Mouse (Mus musculus) regulatory T cell (primary cell): Measurements from ENCODE around the gene Oaz2.
"Not testable (repeated sequence)": the region's sequence is repeated elsewhere in the genome, so short reads cannot be mapped to it uniquely, and the experiment has no call there.

Experiments used
- in situ Hi-C: fragments of 300-600 bp; cut with MboI, MseI; formaldehyde crosslinking; loops from one replicate; pipeline ENCODE4 v1.15.1; 2025; ENCODE audit warnings: high pct_unique_total_duplicates

Oaz2 gene

DNA sequence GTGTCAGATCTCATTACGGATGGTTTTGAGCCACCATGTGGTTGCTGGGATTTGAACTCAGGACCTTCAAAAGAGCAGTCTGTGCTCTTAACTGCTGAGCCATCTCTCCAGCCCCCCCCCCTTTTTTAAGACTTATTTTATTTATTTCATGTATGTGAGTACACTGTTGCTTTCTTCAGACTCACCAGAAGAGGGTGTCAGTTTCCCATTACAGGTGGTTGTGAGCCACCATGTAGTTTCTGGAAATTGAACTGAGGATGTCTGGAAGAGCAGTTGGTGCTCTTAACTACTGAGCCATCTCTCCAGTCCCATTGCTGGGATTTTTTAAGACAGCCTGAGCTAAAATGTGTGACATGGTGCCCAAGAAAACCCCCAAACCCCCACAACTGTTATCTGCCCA lies 15.8 kb upstream of the Oaz2 start:
- in situ Hi-C loops, result not testable (repeated sequence)

DNA sequence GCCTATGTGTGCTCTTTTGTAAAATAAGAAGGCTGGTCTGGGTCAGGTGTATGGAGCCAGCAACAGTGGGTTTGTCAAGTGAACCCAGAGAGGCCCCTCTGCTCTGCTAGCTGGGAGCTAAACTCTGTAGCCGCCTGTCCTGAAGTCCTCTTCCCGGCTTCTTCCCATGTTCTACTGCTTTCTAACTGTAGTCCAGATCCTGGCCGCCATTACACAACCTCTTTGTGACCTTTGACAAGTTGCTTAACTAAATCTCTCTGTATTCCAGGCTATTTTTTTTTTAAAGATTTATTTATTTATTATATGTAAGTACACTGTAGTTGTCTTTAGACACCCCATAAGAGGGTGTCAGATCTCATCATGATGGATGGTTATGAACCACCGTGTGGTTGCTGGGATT lies 14.1 kb upstream of the Oaz2 start:
- in situ Hi-C loops, result no loop called here

DNA sequence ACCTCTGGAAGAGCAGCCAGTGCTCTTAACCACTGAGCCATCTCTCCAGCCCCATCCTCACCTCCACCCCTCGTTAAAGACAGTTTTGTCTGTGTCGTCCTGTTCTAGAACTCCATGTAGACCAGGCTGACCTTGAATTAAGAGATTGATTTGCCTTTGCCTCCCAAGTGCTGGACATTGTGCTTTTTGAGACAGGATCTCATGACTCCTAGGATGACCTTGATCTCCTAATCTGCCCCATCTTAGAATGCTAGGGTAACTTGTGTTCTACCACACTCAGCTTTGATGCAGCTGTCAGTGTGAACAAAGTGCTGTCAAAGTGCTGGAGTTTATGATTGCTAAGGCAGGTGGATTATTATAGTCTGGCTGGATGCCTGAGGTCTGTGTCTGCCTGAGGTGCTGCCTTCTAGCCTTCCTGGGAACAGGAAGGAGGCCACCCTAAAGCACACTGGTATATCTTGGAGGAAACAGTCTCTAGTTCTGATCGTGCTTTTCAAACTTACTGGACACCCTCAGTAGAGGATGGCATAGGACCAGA lies 13.0 kb upstream of the Oaz2 start:
- in situ Hi-C loops, result no loop called here

DNA sequence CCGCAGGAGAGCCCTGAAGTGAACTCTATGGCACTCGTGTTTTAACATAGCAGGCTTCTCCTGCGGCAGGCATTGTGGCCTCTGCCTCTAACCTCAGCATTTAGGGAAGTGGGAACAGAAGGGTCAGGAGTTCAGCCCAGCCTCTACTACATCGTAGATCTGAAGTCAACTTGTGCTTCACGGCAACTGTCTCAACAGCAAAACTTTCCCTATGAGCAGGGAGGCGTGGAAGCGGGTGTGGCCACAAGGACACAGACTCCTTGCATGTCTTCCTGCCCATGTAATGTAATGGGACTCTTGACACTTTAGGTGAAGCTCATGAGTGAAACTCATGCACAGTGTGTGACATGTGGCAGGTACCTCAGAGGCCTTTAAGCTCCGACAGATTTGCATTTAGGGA lies 12.3 kb upstream of the Oaz2 start:
- in situ Hi-C loops, result no loop called here

DNA sequence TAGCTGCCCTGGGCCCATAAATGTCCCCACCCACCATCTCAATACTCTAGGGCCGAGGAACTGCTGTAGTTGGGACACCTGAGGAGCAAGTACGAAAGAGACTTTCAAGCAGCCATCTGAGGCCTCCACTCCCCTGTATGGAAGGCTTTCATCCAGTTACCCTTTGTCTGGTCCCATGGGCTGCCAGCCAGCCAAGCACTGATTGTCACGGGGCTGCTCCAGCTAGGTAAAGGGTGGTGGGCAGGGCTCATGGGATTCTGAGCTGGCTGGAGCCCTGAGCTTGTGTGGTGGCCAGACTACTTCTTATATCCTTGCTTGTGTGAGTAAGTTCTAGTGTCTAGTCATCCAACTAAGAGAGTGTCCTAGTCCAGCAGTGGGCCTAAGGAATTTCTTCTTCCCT lies 10.6 kb upstream of the Oaz2 start:
- in situ Hi-C loops, result no loop called here

DNA sequence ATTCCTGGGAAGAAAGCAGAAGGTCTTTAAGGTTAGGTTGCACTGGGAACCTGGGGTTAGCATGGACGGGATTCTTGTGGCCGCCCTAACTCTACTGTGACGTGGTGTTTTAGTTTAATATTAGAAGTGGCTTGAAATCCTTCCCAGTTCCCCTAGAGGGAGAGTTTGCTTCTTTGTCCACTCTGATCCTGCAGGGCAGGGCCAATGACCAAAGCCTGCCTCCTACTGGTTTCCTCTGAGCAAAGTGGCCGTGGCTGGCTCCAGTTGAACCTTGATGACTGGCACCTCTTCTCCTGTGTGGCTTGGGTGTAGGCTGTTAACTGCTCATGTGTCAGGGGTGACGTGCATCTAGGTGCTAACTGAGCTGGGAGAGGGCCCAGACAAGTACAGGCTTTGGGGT lies 6.8 kb upstream of the Oaz2 start:
- in situ Hi-C loops, result loop anchor here (5.0 kb wide), 2 partner anchors 54 to 139 kb away; partner anchors contain the start of gene Ankdd1a

DNA sequence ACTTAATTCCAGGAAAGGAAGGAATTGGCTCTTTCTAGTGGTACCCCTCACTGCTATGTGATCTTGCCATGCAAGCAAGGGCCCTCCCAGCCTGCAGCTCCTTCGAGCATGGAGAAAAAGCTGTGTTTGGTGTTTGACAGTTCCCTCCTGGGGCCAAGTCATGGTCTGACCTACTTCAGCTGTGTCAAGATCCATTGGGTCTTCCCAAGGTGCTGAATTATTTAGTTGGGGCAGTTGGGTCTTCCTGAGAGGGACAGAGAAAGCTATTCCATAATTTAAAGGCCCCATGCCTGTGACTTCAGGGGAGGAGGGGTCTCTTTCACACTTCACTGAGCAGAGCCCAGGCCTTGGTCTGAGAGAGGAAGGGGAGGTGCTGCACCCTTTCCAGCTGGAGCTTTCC lies 6.3 kb upstream of the Oaz2 start:
- in situ Hi-C loops, result loop anchor here (5.0 kb wide), 2 partner anchors 54 to 139 kb away; partner anchors contain the start of gene Ankdd1a

DNA sequence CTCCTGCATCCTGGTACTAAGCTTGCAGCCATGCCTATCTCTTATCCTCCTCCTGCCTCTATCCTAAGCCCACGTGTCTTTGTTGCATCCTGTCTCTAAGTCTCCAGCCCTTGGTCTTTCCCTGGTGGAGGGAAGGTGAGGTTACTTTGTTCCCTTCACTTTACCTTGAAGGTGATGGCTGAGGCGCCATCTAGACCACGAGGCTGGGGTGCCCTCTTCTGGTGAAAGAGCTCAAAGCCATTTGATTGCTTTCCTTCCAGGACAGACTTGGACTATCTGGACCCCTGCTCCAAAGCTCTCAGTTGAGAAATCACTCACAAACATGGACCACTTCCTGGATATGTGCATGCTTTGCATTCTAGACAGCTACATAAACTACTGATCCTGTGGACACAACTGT lies 3.6 kb upstream of the Oaz2 start:
- in situ Hi-C loops, result loop anchor here (5.0 kb wide), 2 partner anchors 57 to 142 kb away; partner anchors contain the start of gene Ankdd1a

DNA sequence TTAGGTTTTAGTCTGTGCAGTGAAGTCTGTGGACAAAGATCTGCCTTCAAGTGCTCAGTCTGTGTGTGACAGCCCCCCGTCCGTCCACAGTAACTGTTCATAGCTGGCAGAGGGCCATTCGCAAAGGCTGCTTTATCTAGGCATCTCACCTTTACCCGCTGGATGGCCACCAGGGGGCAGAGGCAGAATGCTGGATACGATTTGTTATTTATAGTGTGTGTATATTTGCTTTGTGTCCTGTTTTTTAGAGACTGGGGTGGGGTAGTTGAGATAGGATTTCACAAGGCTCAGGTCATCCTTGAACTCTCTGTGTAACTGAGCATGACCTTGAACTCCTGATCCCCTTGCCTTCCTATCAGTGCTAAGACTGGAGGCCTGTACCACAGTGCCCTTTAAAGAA lies 1.8 kb upstream of the Oaz2 start:
- in situ Hi-C loops, result no loop called here

DNA sequence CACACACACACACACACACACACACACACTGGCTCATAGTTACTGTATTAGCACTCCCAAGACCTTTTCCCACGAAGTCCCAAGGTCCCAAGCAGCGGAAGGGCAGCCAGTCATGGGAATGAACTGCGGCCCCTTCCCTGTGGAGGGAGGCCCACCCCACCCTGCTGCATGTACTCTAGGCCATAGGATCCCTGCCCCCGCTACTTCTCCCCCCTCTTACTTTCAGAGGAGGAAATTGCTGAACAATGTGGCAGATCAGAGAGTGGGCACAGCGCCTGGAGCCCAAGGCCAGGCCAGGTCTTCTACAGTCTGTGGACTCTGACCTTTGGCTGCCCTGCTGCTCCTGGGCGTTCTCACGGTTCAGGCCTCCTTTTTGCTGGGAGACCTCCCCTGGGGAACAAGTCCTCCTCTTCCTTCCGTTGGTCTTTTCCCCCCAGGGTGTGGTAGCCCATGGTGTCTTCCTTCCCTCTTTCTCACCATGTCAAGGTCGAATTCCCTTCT lies 3.7 kb downstream of the Oaz2 start:
- in situ Hi-C loops, result no loop called here

DNA sequence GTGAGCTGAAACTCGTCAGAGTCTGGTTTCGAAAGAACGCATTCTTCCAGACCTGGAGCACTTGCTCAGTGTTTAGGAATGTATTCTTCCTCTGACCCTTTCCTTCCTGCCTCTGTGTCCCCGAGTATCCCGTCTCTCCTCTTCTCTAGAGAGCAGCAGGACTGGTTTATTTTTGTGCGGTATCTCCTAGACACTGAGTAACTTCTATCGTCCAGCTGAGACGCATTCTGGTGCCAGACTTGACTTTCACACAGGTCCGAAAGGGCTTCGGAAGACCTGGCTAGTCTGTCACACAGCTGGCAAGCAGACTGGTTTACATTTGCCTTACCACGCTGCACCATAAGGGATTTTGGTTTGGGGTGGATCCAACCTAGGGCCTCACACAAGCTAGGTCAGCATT lies 5.2 kb downstream of the Oaz2 start:
- in situ Hi-C loops, result no loop called here

DNA sequence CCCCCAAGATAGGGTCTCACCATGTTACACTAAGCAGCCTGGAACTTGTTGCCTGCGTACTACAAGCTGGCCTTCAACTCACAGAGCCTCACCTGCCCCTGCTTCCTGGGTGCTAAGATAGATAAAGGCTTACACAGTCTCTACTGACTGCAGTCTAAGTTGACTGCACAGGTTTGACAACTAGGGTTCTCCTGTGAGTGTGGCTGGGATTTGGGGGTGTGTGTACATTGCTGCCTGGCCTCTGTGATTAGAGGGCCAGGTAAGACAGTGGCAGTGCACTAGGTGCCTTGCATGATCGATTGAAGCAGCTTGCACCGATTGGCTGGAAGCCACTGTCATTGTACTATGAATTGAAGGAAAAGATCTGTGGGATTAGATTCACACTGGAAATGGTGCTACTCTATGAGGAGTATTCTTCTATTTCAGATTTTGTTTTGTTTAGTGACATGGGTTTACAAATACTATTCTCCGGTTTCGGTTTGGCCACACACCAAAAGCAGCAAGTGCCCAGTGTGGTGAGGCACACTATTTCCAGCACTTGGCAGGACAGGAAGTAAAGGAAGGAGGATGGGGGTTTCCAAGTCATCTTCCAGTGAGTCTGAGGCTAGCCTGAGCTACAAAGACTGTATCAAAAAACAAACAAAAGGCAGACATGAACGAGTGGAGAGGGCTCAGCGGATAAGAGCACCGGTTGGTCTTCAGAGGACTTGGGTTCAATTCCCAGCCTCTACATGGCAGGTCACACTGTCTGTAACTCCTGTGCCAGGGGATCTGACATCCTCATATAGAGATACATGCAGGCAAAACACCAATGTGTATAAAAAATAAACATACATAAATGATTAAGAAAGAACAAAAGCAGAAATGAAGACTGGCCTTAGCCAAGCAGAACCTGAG lies 7.9 kb downstream of the Oaz2 start:
- in situ Hi-C loops, result no loop called here

DNA sequence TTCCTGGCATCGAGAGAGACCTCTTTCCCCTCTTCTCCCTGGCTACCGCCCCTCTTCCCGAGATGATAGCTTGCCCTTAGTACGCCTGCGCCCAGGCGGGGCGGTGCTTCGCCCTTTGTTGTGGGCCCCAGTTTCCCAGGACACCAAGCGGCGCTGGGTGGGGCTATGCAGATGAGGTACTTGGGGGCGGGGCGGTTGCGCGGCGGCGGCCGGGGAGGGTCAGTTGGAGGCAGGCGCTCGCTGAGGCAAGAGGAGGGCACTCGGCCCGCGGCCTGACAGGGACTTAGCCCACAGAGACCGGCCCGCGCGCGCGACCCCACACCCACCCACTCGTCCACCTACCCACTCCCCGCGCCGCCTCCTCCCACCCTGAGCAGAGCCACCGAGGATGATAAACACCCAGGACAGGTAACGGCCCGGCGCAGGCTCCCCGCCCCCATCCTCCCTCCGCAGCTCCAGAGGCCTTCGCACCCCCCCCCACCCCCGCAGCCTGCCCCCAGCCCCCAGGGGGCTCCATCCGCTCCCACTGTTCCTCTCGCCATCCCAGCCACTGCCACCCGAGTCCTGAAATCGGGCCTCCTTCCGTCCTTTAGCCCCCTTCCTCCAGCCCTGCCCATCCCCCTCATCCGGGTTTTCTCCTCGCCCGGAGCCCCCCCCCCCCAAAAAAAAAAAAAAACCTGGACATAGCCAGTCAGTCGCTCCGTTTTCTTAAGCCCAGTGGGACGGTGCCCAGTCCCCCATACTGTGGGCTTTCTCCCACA lies 8.7 kb downstream of the Oaz2 start:
- in situ Hi-C loops, result no loop called here

DNA sequence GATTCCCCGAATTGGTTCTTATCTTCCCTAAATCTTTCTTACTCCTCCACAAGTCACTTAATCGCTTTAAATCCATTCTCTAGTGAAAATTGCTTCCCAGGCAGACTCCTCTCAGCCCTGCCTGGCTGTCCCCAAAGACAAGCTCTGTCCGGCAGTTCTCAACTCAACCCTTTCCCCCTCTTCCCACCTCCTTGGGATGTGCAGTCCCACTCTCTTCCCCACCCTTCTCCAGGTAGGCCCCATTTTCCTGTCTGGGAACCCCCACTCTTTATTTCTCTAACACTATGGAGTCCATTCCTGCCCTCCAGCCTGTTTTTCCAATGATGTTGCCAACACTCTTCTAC lies 9.3 kb downstream of the Oaz2 start:
- in situ Hi-C loops, result no loop called here

DNA sequence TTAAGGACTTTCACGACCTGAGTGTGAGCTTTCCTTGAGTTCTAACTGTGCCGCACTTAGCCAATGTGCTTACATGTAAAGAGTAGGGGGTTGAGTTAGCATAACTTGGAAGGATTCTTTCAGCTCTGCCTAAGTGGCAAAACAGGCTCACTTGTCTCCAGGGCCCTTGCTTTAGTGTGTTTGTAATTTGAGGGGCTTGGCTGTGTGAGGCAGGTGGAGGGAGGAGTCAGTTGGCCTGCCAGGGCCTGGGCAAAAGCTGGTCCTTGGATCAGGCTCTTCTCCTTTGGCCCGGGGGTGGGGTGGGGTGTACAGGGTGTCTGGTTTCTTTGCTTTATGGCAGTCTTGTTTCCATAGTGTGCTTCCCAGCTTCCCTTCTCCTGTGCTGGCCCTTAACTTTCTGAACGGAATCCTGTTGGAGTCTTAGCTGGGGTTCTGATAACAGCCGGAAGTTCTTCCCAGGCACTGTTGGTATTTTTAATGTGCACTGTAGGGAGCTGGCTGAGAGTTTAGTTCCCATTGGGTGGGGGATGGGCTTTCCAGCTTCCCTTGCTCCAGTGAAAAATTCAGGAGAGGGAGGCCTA lies 11.5 kb downstream of the Oaz2 start:
- in situ Hi-C loops, result no loop called here

DNA sequence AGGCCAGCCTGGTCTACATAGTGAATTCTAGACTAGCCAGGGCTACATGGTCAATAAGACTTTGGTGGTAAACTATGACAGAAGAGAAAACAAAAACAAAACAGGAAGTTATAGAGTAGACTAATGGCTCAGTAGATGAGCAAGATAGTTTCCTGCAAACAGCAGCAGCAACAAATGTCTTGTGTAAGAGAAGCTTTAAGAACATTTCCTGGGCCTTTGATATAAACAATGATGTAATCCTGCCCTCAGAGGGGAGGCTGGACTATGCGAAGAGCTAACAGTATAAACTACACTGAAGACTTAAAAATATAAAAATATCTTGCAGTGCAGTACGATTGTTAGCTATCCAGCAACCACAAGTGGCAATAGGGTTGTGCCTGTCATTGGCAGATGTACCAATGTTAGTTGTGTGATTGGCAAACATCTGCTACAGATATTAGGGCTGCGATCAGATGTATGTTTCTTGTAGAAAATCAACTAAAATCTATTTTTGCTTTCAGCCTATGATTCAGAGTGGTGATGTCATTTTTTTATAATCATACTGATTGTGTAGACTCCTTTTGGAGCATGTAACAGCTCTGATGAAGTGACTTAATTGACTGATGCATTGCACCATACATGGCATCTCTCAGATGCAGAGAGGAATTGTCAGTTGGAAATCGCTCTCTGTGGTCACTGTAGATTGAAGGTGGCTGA lies 13.3 kb downstream of the Oaz2 start:
- in situ Hi-C loops, result no loop called here

DNA sequence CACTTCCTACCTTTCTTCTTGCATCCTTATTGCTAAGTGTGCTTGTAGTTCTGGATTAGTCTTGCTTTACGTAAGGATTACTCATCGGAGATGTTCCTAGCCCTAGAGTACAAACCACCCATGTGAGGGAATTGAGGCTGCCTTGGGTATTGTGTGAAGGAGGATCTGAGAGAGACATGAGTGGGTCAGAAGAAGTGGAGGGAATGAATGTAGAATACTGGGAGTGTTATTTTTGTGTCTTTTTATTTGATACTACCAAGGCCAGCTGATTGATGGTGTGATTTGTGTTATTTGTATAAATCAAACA lies 13.8 kb downstream of the Oaz2 start:
- in situ Hi-C loops, result no loop called here

DNA sequence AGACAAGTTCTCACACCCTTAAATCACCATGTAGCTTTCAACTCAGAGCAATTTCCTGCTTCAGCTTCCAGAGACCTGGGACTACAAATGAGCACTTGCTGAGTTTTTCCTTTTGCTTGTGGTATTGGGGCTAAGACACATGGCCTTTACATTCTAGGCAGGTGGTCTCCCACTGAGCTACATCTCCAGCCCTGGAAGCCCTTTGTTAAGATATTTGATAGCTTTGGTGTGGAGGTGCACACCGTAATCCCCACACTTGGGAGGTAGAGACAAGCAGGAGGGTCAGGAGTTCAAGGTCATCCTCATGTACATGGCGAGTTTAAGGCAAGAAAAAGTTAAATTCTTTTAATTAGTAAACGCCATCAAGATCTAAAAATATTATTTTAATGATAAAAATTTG lies 14.4 kb downstream of the Oaz2 start:
- in situ Hi-C loops, result no loop called here

DNA sequence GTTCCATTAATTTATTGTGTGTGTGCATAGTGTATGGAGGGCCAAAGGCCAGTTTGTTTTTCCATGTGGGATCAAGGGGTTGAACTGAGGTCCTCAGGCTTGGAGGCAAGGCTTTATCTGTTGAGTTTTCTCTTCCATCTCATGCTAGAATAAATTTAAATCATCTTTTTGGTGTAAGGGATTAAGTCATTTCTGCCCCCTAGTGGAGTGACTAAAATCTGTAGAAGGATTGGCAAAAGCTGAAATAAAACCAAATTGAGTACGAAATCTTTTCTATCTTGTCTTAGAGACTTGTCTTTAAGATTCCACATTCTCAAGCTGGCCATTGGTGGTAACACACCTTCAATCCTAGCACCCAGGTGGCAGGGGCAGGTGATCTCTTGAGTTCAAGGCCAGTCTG lies 15.2 kb downstream of the Oaz2 start:
- in situ Hi-C loops, result no loop called here

DNA sequence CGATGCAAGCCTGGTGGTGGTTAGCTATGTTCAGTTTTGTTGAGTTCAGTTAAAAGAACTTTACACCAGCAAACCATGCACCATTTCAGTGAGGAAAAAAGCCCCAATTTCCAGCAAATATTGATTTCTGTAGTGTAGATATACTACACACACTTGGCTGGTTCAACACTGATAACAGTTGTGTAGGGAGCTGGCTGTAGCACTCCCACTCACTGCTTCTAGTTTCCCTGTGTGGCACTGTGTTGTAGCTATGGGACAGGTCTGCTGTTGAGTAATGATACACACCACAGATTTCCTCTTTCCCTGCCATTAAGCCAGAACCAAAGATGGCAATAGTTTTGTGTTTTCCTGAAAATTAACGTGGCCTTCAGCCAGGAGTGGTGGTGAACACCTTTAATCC lies 16.9 kb downstream of the Oaz2 start:
- in situ Hi-C loops, result no loop called here

DNA sequence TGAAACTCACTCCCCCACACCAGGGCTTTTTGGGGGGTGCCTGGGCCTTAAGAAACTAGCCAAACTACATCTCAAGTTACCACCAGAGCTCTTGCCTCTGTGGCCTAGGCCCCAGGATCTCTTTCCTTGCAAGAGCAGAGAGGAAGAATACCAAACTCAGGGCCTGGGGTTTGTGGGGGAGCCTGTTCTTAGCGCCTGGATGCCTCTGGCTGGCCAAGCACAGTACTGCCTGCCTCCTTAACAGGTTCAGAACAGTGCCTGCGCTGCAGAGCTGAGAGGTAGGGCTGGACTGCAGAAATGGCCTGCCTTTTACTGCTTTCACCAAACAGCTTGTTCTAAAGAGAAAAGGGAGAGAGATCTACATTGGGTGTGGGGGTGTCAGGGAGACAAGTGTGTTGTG lies 22.1 kb downstream of the Oaz2 start:
- in situ Hi-C loops, result not testable (repeated sequence)

DNA sequence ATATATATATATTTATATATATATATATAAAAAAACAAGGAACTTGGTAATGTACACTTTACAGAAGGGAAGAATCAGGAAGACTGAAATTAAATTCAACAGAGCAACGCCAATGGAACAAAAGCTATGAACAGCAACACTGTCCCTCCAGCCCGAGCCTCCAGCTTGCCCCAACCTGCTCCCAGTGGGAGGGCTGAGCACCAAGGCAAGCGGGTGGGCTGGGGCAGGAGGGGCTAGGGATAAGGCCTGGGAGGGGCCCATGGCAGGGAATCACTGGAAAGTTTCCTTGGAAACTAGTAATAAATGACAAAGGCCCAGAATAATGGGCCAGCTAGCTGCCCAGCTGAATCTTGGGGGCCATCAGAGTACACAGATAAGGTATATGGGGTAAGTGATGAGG lies 24.7 kb downstream of the Oaz2 start:
- in situ Hi-C loops, result no loop called here
